Mouse (Mus musculus) left cerebral cortex, postnatal 10 days (tissue): ENCODE results near the gene Dnah8. TPM values are rescaled to one million over a fixed set of nuclear protein-coding genes. Genes with fewer than 3 reads are reported as not detected.
"Not testable (repeated sequence)": the region's sequence is repeated elsewhere in the genome, so short reads cannot be mapped to it uniquely, and the experiment has no call there.

Source experiments
- DNase-seq, 2 experiments: peaks; one replicate each; pipeline ENCODE4 v3.0.0; 2021 to 2022; ENCODE audit warnings: low spot score in 2 of 2, mixed read lengths in 1 of 2; ENCODE audit errors: extremely low spot score in 1 of 2
- intact Hi-C: fragments of 180-260 bp; cut with DNase I; formaldehyde crosslinking; loops from one replicate; pipeline ENCODE4 v1.15.1; 2025
- total RNA-seq, 2 experiments: library from RNA; stranded (reverse); gene quantifications; 2 replicates each; pipeline ENCODE4 v1.2.3; 2021

Gene Dnah8
- total RNA-seq, 2 experiments from 2014 or later, result 1.4 to 4.6 TPM

DNA sequence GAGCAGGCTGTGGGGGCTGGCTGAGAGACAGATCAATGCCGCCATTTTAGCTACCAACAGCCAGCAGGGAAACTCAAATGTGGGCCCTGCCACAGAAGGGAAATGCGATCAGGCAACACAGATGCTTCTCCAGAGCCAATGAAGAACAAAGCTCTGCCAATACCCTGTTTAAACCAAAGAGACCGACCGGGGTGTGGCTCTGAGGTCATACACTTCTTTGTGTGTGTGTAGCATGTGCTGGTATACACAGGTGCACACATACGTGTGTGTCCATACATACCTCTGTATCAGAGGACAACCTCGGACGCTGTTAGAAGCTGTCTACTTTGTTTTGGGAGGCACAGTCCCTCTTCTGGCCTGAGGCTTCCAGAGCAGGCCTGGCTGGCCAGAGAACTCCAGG, 16.8 kb upstream of the Dnah8 start:
- DNase-seq, result no peak

DNA sequence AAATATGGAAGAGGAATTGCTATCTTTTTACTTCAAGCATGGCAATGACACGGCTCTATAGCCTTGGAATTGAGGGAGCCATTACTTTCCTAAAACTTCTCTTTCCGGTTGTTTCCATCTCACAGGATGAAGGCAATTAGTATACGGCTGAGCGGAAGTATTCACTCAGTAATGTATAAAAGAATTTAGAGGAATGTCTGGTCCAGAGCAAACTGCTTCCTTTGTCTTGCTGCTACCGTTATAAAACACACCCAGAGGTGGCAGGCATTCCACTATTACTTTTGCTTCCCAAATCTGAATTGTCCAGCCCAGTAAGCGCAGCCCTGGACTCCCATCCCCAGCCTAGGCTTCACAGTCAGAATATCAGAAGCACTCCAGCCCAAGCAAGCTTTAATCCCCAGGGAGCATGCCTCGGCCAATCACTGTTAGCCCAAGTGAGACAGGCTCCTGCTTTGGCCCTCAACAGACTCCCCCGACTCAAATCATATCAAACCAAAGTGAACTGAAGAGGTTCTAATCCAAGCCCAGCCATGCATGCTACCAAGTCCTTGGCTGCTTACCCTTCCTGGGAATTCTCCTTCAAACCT, 16.2 kb upstream of the Dnah8 start:
- DNase-seq, result no peak
- intact Hi-C loops, result no loop called here

More for the DNA sequence above, 16.8 kb upstream of the Dnah8 start:
- intact Hi-C loops, result no loop called here

DNA sequence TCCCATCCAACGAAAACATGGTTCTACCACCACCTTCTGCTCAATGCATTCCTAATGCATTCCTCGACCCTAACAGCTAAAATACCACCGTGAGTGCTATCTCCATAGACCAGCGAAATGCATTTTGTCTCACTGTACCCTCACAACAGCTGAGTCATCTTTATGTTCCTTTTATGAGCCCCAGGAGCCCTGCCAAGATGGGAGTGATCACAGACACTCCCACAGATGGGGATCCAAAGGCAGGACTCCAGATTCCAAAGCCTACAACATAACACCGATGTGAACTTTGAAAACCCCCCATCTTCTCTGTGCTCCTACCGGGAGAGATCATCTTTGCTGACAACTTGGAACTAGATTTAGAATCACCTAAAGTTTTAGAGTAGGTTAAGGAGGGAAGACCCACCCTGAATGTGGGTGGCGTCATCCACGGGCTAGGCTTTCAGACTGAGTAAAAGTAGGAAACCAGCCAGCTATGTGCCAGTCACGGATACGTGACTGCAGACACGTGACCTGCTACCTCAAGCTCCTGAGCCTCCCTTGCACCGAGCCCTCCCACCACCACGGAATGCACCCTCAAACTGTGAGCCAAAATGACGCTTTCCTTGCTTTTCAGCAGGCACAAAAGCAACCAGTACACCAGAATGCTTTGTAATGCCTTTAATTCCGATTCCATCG, 14.7 kb upstream of the Dnah8 start:
- no peak for DNase-seq

GRCm38 (mm10) chr17:30609980-30610307, 14.2 kb upstream of the Dnah8 start:
- DNase-seq, result no peak
- intact Hi-C loops, result no loop called here

More for the DNA sequence above, 14.7 kb upstream of the Dnah8 start:
- intact Hi-C loops, result no loop called here

- intact Hi-C loops, result no loop called here
- no peak for DNase-seq
Measured at GRCm38 (mm10) chr17:30610739-30611138, 13.4 kb upstream of the Dnah8 start.

GRCm38 (mm10) chr17:30611221-30612074, 12.7 kb upstream of the Dnah8 start:
- DNase-seq, result no peak
- intact Hi-C loops, result no loop called here

DNA sequence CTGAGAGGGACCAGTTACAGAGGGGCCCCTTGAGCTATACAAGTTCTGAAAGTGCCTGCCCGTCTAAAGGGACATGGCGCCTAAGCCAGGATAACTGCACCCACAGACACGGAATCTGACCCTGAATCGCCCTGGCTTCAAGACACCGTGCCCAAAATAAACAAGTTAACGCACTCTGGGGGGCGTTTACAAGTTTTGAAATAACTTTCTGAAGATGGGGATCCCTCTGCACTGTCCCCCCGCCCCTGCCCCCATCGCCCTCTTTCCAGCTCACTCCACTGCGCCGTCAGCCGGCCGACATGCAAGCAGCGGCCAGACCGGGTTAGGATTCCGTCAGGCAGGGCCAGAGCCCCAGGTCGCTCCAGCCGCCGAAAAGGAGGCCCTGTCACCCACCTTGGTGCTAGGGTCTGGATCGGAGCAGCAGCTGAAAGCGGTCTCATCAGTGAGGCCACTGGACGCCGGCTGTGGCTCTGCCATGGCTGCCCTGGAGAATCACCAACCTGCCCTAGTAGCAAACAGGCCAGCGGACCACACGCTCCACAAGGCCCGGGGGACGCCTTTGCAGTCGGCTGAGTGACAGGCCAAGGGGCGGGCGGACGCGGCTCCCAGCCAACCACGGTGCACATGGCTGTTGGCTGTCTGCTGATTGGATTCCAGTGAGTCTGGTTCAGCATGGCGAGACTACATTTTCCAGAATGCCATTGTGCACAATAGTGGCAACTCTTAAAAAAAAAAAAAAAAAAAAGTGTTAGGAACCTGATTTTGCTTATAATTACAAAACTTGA, 11.9 kb upstream of the Dnah8 start:
- intact Hi-C loops, result no loop called here
- peak; percentile 100 for DNase-seq

DNA sequence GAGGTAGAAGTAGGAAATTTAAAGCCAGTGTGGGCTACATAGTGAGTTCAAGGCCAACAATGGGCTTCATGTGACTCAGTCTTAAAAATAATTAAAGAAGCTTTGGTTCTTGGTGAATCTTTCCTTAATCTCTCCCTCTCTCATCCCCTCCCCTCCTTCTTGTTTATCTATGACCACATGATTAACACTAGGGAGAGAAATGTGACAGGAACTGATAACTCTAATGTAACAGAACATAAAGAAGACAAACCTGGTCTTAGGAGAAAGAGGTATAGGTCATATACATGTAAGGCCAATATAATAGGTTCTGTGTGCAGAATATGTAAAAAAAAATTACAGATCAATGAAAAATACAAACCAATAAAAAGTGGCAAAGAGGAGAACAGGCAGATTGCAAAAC, 10.8 kb upstream of the Dnah8 start:
- intact Hi-C loops, result no loop called here
- DNase-seq, result no peak

GRCm38 (mm10) chr17:30616203-30616602, 8.0 kb upstream of the Dnah8 start:
- no peak for DNase-seq
- intact Hi-C loops, result no loop called here

DNA sequence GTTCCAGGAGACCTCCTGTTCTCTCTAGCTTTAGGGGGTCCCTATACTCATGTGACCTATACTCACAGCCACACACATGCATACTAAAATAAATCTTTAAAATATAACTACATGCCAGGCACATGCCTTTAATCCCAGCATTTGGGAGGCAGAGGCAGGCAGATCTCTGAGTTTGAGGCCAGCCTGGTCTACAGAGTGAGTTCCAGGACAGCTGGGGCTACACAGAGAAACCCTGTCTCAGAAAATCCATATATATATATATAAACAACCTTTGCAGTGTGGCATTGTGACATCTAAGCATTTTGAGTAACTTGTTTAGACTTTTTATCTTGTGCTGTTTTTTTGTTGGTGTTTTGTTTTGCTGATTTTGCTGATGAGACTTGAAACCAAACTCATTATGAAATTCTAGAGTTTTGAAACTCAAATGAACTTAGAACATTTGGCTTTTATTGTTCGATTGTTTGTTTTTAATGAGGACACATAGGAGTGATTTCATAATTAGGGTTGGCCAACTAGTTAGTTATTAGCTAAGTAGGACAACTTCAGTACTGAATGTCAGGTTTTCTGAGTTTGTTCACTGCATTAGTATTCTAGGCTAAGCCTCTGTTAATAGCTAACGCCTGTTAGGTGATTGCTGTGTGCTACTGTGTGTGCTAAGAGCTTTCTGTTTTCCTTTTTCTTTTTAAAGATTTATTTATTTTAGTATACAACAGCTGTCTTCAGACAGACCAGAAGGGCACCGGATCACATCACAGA, 5.8 kb upstream of the Dnah8 start:
- intact Hi-C loops, result no loop called here
- no peak for DNase-seq

- DNase-seq, result no peak
- intact Hi-C loops, result no loop called here
Measured at GRCm38 (mm10) chr17:30619153-30619552, 5.0 kb upstream of the Dnah8 start.

- intact Hi-C loops, result no loop called here
- no peak for DNase-seq
Measured at GRCm38 (mm10) chr17:30620548-30620947, 3.6 kb upstream of the Dnah8 start.

- no peak for DNase-seq
- intact Hi-C loops, result no loop called here
Measured at GRCm38 (mm10) chr17:30621450-30621849, 2.7 kb upstream of the Dnah8 start.

DNA sequence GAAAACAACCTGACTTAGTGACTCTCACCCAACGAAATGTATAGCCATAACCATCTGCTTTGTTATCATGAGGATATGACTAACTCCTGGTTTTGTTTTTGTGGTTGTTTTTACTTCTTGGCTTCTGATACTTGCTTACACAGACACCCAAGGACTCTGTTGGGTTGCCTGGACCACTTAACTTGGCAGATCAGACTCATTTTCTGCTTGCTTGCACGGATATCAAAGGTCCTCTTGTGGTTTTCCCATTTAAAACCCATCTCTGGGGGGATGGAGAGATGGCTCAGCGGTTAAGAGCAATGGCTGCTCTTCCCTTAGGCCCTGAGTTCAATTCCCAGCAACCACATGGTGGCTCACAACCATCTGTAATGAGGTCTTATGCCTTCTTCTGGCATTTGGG, 954 bp upstream of the Dnah8 start:
- intact Hi-C loops, result no loop called here
- no peak for DNase-seq

- intact Hi-C loops, DNase-seq: not testable (repeated sequence)
Measured at GRCm38 (mm10) chr17:30626719-30627118, 2.6 kb downstream of the Dnah8 start, which contains the start of gene Glo1. Gene Glo1, minus strand, starts transcription at chr17:30626871.

DNA sequence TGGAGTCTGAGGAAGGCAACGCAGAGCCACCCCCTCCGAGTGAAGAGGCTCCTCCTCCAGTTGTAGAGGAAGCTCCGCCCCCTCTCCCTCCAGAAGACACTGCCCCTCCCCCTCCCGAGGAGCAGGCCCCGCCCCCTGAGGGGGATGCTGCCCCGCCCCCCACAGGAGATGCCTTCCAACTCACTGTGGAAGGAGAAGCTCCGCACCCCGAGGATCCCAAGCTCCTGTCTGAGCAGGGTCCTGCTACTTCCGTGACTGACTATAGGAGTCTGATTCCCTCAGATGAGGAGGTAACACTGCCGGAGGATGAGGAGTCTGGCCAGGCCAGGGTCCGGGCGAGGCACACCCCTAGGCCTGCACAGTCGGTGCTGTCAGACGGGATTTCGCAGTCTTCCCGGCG, 11.2 kb downstream of the Dnah8 start:
- intact Hi-C loops, result no loop called here
- peak in 1 of 2 experiments; percentile 71 for DNase-seq

DNA sequence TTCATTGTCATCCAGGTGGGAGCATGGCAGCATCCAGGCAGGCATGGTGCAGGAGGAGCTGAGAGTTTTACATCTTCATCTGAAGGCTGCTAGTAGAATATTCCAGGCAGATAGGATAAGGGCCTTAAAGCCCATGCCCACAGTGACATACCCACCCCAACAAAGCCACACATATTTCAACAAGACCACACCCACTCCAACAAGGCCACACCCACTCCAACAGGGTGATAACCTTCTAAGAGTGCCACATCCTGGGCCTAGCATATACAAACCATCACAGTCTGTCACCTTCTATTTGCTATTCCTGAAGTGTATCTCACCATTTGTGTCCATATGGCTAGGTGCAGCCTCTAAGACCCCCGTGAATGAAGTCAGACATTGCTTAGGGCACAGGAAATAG, 13.6 kb downstream of the Dnah8 start:
- no peak for DNase-seq
- intact Hi-C loops, result no loop called here

- intact Hi-C loops, result no loop called here
- no peak for DNase-seq
Measured at GRCm38 (mm10) chr17:30638996-30639395, 14.8 kb downstream of the Dnah8 start.

- no peak for DNase-seq
- intact Hi-C loops, result no loop called here
Measured at GRCm38 (mm10) chr17:30640896-30641295, 16.7 kb downstream of the Dnah8 start.
